Mouse (Mus musculus): ENCODE measurements around the gene Cenpv. TPM values are rescaled to one million over a fixed set of nuclear protein-coding genes. Genes with fewer than 3 reads are reported as not detected.
"Not testable (repeated sequence)": the region's sequence is repeated elsewhere in the genome, so short reads cannot be mapped to it uniquely, and the experiment has no call there.

The Cenpv gene
- total and polyA plus RNA-seq, 2 experiments from 2014 or later, result 13.1 to 19.1 TPM

DNA sequence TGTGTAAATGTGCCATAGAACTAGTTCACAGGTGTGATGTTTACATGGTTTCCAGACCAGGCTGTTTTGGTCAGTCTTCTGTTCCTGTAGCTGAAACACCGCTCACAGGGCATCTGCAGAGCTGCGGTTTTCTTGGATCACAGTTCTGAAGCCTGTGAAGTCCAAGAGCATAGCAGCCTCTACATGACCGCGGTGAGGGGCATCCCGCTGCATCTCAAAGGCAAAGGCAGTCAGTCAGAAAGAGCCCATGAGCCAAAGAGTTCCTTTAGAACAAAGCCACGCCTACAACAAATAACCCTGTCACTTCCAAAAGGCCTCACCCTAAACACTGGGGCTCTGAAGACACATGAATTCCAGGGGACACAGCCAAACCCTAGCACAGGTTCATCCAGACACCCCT, 25.8 kb downstream of the Cenpv start:
- no peak overlapping the region for H3K4me2 ChIP-seq (ENCODE audit: low read depth, low read length)

GRCm38 (mm10) chr11:62512529-62513080, 26.5 kb downstream of the Cenpv start:
- DNase-seq (ENCODE audit: low spot score) (no peak), ATAC-seq (ENCODE audit: insufficient read depth, low read depth) (no peak)
- H3K9ac ChIP-seq (replicated peaks; ENCODE audit: low read depth, low read length), result no peak overlapping the region
- 84% methylated on average over 8 of the region's 8 CpGs for WGBS
- H3K9me3 ChIP-seq (replicated peaks; ENCODE audit: control insufficient read depth, low read length), result no peaks in the 10 kb centered on the region
- H3K4me2 ChIP-seq (ENCODE audit: low read depth, low read length), result no peak overlapping the region
- no peaks in the 10 kb centered on the region for H3K27me3 ChIP-seq (ENCODE audit: control insufficient read depth, insufficient read depth, low read length)
- no peaks in the 10 kb centered on the region for H3K4me1 ChIP-seq (ENCODE audit: control insufficient read depth, insufficient read depth)
- TF ChIP-seq CTCF (IDR thresholded peaks at IDR 0.05; ENCODE audit: low read depth) (no peak), EP300 (IDR thresholded peaks at IDR 0.05; ENCODE audit: low read depth) (no peak)
- no peak overlapping the region for H3K27ac ChIP-seq (ENCODE audit: low read depth)
- no peaks in the 10 kb centered on the region for H3K36me3 ChIP-seq (replicated peaks; ENCODE audit: control insufficient read depth, insufficient read depth, low read length)
- no peak overlapping the region for H3K4me3 ChIP-seq (ENCODE audit: low read depth, low read length)

More for the DNA sequence above, 25.8 kb downstream of the Cenpv start:
- ATAC-seq (ENCODE audit: insufficient read depth, low read depth) (no peak), DNase-seq (ENCODE audit: low spot score) (no peak)
- no peak for TF ChIP-seq EP300 (IDR thresholded peaks at IDR 0.05; ENCODE audit: low read depth)
- no peak overlapping the region for H3K4me3 ChIP-seq (ENCODE audit: low read depth, low read length)
- no peaks in the 10 kb centered on the region for H3K4me1 ChIP-seq (ENCODE audit: control insufficient read depth, insufficient read depth)
- no peak overlapping the region for H3K9ac ChIP-seq (replicated peaks; ENCODE audit: low read depth, low read length)
- WGBS, result 75% methylated on average over 6 of the region's 6 CpGs
- no peaks in the 10 kb centered on the region for H3K9me3 ChIP-seq (replicated peaks; ENCODE audit: control insufficient read depth, low read length)
- no peaks in the 10 kb centered on the region for H3K27me3 ChIP-seq (ENCODE audit: control insufficient read depth, insufficient read depth, low read length)
- no peak overlapping the region for H3K27ac ChIP-seq (ENCODE audit: low read depth)
- no peaks in the 10 kb centered on the region for H3K36me3 ChIP-seq (replicated peaks; ENCODE audit: control insufficient read depth, insufficient read depth, low read length)

- Histone ChIP-seq H3K9ac (replicated peaks; ENCODE audit: low read depth, low read length) (no peak overlapping the region), H3K36me3 (replicated peaks; ENCODE audit: control insufficient read depth, insufficient read depth, low read length) (no peaks in the 10 kb centered on the region), H3K4me3 (ENCODE audit: low read depth, low read length) (no peak overlapping the region), H3K4me2 (ENCODE audit: low read depth, low read length) (no peak overlapping the region), H3K27ac (ENCODE audit: low read depth) (no peak overlapping the region), H3K4me1 (ENCODE audit: control insufficient read depth, insufficient read depth) (no peaks in the 10 kb centered on the region), H3K27me3 (ENCODE audit: control insufficient read depth, insufficient read depth, low read length) (no peaks in the 10 kb centered on the region), H3K9me3 (replicated peaks; ENCODE audit: control insufficient read depth, low read length) (no peaks in the 10 kb centered on the region)
- WGBS, result 81% methylated on average over 13 of the region's 13 CpGs
- TF ChIP-seq EP300 (IDR thresholded peaks at IDR 0.05; ENCODE audit: low read depth) (no peak), CTCF (IDR thresholded peaks at IDR 0.05; ENCODE audit: low read depth) (no peak)
- DNase-seq (ENCODE audit: low spot score) (no peak), ATAC-seq (ENCODE audit: insufficient read depth, low read depth) (no peak)
Measured at GRCm38 (mm10) chr11:62511444-62512202, 27.4 kb downstream of the Cenpv start.

GRCm38 (mm10) chr11:62510956-62511355, 28.1 kb downstream of the Cenpv start:
- H3K4me1 ChIP-seq (ENCODE audit: control insufficient read depth, insufficient read depth), result no peaks in the 10 kb centered on the region
- WGBS, result 86% methylated on average over 5 of the region's 5 CpGs
- H3K4me2 ChIP-seq (ENCODE audit: low read depth, low read length), result no peak overlapping the region
- no peaks in the 10 kb centered on the region for H3K27me3 ChIP-seq (ENCODE audit: control insufficient read depth, insufficient read depth, low read length)
- no peak overlapping the region for H3K27ac ChIP-seq (ENCODE audit: low read depth)
- no peak for ATAC-seq (ENCODE audit: insufficient read depth, low read depth)
- DNase-seq (ENCODE audit: low spot score), result no peak
- no peak for TF ChIP-seq CTCF (IDR thresholded peaks at IDR 0.05; ENCODE audit: low read depth)
- no peak for TF ChIP-seq EP300 (IDR thresholded peaks at IDR 0.05; ENCODE audit: low read depth)
- H3K9me3 ChIP-seq (replicated peaks; ENCODE audit: control insufficient read depth, low read length), result no peaks in the 10 kb centered on the region
- no peak overlapping the region for H3K4me3 ChIP-seq (ENCODE audit: low read depth, low read length)
- H3K9ac ChIP-seq (replicated peaks; ENCODE audit: low read depth, low read length), result no peak overlapping the region
- H3K36me3 ChIP-seq (replicated peaks; ENCODE audit: control insufficient read depth, insufficient read depth, low read length), result no peaks in the 10 kb centered on the region

- Histone ChIP-seq H3K4me2 (ENCODE audit: low read depth, low read length) (no peak overlapping the region), H3K27me3 (ENCODE audit: control insufficient read depth, insufficient read depth, low read length) (no peaks in the 10 kb centered on the region), H3K27ac (ENCODE audit: low read depth) (no peak overlapping the region), H3K4me3 (ENCODE audit: low read depth, low read length) (no peak overlapping the region), H3K9ac (replicated peaks; ENCODE audit: low read depth, low read length) (no peak overlapping the region), H3K9me3 (replicated peaks; ENCODE audit: control insufficient read depth, low read length) (no peaks in the 10 kb centered on the region), H3K36me3 (replicated peaks; ENCODE audit: control insufficient read depth, insufficient read depth, low read length) (no peaks in the 10 kb centered on the region), H3K4me1 (ENCODE audit: control insufficient read depth, insufficient read depth) (no peaks in the 10 kb centered on the region)
- DNase-seq (ENCODE audit: low spot score), result no peak
- no peak for TF ChIP-seq EP300 (IDR thresholded peaks at IDR 0.05; ENCODE audit: low read depth)
- TF ChIP-seq CTCF (IDR thresholded peaks at IDR 0.05; ENCODE audit: low read depth), result no peak
- ATAC-seq (ENCODE audit: insufficient read depth, low read depth), result no peak
- WGBS, result 77% methylated on average over 3 of the region's 3 CpGs
Measured at GRCm38 (mm10) chr11:62509571-62509970, 29.5 kb downstream of the Cenpv start.

- H3K9ac ChIP-seq (replicated peaks; ENCODE audit: low read depth, low read length); H3K27me3 ChIP-seq (ENCODE audit: control insufficient read depth, insufficient read depth, low read length); H3K9me3 ChIP-seq (replicated peaks; ENCODE audit: control insufficient read depth, low read length); H3K27ac ChIP-seq (ENCODE audit: low read depth); DNase-seq (ENCODE audit: low spot score); H3K4me2 ChIP-seq (ENCODE audit: low read depth, low read length); H3K36me3 ChIP-seq (replicated peaks; ENCODE audit: control insufficient read depth, insufficient read depth, low read length); H3K4me1 ChIP-seq (ENCODE audit: control insufficient read depth, insufficient read depth); ATAC-seq (ENCODE audit: insufficient read depth, low read depth); H3K4me3 ChIP-seq (ENCODE audit: low read depth, low read length): not testable (repeated sequence)
- 91% methylated on average over 5 of the region's 5 CpGs for WGBS
Measured at GRCm38 (mm10) chr11:62508816-62509215, 30.2 kb downstream of the Cenpv start.

DNA sequence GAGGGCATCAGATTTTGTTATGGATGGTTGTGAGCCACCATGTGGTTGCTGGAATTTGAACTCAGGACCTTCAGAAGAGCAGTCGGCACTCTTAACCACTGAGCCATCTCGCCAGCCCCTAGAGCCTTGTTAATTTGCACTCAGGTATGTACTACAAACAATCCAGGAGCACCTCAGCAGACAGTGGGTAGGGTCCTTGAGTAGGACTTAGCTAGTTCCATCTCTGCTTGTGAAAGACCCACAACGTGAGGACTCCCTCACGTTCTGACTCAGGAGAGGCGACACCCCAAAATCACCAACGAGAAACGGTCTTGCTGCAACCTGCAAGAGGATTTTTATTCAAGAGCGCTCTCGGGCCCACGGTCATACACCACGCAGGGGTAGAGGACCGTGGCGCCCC, 30.7 kb downstream of the Cenpv start:
- not testable (repeated sequence) for H3K4me3 ChIP-seq (ENCODE audit: low read depth, low read length); H3K27ac ChIP-seq (ENCODE audit: low read depth); H3K4me2 ChIP-seq (ENCODE audit: low read depth, low read length); H3K27me3 ChIP-seq (ENCODE audit: control insufficient read depth, insufficient read depth, low read length); ATAC-seq (ENCODE audit: insufficient read depth, low read depth); H3K4me1 ChIP-seq (ENCODE audit: control insufficient read depth, insufficient read depth); H3K9ac ChIP-seq (replicated peaks; ENCODE audit: low read depth, low read length); DNase-seq (ENCODE audit: low spot score); H3K9me3 ChIP-seq (replicated peaks; ENCODE audit: control insufficient read depth, low read length); H3K36me3 ChIP-seq (replicated peaks; ENCODE audit: control insufficient read depth, insufficient read depth, low read length)
- WGBS, result 94% methylated on average over 13 of the region's 13 CpGs
